Mouse (Mus musculus) right cerebral cortex, adult 2 months (tissue): ENCODE measurements around the gene Irf2bpl.

Experiments used
- DNase-seq, 2 experiments: peaks; one replicate each; pipeline ENCODE4 v3.0.0; 2021 to 2022; ENCODE audit warnings: low spot score in 2 of 2

Irf2bpl gene

DNA sequence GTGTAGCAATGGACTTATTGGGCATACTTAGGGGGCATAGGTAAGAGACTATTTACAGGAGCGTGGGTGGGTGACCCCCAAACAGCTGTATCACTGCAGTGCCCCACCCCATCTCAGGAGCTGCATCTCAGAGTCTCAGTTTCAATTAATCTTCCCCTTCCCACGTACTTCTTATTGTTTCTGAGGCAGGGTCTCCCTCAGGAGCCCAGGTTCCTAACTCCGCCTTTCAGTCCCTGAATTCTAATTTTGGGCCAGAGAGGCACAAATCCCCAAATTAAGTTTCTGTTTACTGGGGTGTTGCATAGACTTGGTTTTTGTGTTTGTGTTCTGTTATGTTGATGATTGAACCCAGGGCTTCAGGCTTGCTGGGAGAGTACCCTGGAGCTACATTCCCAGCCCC, 13.8 kb upstream of the Irf2bpl start:
- no peak for DNase-seq

DNA sequence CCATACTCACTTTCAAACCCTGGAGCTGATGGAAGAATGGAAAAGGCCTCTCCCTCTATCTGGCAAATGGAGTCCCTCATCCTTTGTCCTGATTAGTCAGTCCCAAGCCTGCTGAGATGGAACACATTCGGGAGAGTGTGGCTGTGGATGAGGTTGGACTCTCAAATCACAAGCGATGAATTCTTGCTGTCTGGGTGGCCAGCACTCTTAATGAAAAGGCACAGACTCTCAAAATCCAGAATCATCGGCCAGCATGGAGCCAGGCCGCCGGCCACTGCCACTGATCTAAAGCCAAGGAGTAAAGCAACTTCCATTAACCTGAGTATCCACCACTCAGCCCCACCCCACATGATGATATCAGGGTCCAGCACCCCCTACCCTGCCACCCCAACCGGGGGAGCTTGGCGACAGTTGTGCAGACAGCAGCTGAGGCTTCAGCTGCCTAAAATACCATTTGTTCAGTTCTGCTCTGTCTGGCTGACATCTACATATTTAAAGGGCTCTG, 13.2 kb upstream of the Irf2bpl start:
- no peak for DNase-seq

DNA sequence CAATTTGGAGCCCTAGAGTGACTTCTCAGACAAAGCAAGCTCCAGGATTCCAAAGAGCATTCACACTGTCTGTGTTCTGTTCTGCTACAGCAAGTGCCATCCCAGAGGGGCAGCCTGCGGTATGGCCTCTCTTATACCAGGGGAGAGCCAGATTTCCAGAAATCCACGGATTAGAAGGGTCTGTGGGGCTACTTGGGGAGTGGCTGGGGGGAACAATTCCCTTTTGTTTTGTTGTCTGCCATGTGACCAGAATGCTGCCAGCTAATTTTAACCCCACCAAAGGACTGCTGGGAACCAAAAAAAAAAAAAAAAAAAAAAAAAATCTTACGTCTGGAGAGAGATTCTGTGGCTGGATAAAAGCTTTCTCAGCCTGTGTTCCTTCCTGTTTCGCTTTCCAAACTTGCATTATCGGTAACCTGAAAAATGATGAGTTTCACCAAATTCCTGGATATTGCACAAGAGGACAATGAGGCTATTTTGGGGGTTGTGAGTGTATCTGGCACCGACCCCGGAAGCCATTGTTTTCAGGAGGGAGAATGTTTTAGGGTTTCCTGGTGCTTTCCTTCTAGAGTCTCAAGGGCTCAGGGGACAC, 12.4 kb upstream of the Irf2bpl start:
- DNase-seq: peak in 1 of 2 experiments; percentile 20

DNA sequence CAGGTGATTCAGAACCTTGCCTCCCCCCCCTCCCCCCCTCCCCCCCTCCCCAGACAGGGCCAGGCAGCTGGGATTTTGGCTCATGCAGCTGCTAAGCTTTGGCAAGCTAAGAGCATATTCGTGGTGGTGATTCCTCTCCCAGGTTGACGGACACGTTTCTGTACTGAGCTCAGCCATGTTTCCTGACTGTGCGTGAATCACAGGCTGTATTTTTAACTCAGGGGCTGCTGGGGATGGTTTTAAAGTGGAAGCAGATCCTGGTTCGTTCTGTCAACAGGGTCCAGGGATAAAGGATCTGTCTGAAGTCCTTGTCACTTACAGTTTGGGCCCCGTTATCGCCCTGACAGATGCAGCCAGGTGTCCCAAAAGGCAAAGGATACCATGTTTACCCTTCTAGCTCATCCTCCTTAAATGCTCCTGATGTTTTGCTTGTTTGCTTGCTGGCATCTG, 11.9 kb upstream of the Irf2bpl start:
- peak in 1 of 2 experiments; percentile 56 for DNase-seq

DNA sequence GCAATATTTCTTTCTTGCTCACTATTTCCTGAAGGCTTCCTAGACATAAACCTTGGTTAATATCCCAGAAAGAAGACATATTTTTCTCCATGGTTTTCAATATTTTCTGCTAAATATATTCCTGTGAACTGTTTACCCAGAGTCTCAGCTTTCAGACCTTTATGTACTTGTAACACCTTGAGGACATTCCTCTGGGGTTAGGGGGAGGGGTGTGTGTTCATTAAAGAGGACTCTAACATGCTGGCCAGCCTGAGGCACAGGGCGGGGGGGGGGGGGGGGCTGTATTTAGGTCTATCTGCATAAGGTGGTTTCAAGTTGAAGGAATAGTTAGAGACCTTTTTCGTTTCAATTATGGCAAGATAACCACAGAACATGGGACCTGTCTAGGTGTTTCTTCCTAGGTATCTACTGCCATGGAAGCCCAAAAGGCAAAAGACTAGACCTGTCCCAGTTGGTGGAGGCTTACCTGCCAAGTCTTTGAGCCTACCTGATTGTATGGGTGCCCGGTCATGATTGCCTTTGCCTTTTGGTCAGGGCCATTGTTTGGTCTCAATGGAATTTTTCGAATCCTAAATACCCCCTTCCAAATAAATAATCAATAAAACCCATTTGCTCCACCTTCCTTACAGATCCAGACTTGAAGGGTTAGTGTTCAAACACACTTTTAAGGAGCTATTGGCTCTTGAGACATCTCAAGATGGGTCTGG, 11.3 kb upstream of the Irf2bpl start:
- peak in 1 of 2 experiments; percentile 3 for DNase-seq

DNA sequence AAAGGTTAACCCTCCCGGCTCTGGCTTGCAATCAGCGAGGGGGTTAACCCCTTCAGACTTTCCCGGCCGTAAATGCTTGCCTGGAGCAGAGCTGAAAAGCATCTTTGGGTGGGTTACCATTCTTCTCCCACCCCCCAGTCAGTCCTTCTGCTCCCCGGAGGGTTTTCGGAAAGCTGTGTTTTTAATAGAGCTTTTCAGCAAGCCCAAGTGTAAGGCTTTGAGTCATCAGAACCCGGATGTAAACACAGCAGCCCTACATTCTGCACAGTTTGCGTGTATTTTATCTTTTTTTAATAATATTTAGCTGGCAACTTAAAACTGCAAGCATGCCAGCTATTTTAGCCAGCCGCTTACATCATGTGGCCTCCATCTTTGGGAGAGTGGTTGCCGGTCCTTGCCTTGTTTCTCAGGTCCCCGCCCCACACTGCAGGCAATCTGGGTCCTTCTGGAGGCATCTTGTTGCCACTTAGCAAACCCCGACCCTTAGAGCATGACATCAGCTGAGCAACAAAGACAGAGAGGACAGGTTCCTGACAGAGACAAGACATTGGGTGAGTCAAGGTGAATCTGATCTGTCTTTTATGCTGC, 10.3 kb upstream of the Irf2bpl start:
- no peak for DNase-seq

DNA sequence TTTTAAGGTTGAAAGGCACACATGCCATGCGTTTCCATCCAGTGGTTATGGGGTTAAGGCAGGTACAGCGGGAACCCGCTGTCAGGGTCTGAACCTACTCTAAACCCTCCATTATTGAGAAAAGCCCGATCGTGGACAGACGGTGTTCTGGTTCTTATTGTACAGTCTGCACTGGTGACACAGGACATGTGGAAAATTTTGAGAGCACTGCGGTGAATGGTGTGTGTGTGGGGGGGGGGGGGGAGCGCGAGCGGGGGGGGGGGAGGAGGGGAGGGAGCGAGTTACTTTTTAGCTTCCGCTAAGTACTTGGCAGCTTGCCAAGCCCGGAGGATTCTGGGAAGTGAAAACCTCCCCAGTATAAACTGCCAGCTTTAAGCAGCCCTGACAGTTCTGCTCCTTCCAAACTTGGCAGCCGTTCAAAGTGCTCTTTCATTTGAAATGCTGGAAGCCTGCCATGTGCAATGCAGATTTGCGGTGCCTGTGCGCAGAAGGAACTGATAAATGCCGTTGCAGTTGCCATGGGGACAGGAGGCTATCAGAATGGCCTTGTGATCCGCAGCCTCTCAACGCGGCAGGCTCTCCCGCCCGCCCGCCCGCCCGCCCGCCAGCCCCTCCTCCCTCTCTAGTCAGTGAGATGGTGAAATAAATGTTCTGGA, 9.7 kb upstream of the Irf2bpl start:
- DNase-seq: peak; percentile 99

DNA sequence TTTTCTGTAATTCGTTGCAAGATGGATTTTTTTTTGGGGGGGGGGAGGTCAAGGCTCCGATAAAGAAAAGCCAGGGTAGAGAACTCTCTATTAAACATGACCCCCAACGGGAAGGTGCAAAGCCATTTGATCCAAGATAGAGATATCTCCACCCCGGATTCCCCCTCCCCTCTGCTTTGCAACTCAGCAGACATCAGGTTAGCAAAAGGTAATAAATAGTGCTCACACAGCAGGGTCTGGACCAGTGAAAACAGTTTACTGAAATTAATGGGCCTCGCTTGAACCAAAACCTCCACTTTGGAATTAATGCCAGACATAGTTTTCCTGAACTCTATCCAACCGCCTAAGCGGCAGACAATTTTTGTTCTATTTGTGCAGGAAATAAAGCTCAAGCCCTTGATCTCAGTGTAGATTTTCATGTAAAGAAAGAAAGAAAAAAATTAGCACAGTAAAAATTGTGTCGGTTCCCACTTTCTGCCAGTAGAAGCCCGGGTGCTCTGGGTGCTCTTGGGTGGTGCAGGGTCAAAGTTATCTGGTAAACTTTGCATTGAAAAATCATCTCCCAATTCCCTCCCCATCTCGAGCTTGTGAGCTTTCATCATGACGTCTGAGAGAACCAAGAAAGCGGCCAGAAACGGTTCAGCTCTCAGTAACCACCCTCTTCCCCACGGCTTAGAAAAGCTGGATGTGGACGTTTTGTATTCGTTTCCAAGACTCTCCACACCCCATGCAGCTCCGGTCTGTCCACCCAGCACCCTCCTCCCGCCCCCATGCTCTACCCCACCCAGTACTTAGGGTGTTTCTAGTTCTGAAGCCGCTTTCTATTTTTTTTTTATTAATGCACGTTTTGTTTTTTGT, 9.0 kb upstream of the Irf2bpl start:
- DNase-seq: no peak

DNA sequence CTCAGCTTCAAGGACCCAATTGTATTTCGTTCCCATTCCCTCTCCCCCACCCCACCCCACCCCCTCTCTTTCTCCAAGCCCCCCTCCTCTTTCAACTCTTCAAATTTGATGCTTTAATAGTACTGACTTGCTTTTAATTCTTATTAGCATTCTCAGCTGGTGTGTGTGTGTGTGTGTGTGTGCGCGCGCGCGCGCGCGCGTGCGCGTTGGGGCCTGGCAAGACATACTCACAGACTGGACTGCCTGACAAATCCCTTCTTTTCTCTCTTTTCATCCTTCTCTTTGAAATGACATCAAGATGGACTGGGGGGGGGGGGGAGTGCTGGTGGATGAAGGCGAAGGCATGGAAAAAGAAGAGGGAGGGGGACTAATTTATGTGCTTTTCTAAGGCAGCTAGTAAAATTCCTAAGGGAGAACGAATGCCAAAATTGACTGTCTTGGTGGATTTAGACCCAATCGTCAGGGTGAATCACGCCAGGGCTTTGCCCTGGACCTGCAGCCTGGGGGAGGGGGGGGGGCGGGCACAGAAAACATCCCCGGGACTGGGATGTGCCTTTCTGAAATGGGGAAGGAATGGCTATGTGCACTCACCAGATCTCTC, 8.2 kb upstream of the Irf2bpl start:
- no peak for DNase-seq

DNA sequence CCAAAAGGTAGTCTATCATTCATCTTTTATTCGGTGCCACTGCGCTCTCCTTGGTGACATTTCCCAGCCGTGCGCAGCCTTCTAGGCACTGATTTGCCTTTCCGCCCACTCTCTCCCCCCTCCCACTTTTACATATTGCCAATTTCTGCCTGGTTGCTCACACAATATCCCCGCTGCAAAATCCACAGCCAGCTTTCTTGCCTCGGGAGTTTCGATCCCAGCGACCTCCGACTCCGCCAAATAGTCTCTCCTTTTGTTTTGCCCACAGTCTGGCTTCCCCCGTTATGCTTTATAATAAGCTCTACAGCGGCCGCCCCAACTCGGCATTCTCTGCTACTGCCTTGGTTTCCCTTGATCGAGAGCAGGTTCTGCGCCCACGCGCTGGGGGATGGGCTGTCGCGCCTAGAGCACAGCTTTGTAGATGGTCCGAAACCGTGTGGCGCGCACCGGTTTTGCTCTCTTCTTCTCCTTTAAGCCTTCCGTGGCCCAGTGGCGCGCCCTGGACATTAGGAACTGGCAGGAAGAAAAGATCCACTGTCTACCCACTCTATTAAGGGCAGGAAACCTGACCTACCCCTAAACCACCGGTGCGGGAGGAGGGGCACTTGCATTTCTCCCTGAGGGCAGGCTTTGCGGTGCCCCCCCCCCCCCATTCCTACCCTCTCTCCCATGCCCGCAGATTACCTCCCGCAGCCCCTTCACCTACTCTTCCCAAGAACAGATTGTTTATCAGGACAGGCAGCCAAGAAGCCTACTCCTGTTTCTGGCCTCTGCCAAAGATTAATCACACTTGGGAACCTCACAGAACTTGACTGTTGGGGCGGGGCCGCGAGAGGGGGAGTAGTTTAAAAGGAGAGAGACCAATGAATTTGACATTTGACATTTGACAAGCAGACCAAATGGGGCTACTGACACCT, 7.4 kb upstream of the Irf2bpl start:
- DNase-seq: peak; percentile 68 to 80

DNA sequence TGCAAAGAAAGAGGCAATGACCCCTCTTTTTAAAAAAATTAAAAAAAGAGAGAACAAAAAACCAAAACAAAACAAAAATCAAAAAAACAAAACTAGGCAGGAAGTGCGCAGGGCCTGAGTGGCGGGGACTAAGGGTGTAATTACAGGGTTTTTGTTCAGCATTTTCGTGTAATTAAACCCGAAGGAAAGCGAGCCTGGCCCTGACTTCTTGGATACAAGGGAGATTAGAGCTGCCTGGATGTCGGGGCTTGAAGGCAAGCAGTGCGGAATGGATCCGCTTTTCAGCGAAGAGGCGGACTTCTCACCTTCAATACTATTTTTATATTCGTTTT, 6.8 kb upstream of the Irf2bpl start:
- no peak for DNase-seq

DNA sequence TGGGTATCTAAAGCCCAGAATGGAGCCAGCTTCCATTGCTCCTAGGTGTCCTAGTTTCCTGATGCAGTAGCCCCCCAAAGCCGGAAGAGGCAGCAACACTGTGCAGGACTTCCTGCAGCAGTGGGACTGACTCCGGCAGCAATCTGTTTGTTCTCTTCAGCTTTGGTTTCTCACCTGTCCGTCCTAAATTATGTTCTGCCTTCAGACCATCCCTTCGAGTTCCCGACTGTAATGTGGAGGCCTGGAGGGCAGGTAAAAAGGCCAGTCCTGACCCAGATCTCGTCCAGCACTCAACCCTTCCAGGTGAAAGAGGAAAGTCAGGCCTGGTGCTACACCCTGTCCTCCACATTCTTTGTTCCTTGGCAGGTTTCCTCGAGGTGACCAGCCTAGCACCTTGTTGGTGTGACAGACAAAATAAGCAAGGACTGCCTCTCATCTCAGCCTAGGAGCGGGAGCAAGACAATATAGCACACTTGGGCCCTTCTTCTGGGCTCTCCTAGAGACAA, 6.3 kb upstream of the Irf2bpl start:
- DNase-seq: peak in 1 of 2 experiments; percentile 26

DNA sequence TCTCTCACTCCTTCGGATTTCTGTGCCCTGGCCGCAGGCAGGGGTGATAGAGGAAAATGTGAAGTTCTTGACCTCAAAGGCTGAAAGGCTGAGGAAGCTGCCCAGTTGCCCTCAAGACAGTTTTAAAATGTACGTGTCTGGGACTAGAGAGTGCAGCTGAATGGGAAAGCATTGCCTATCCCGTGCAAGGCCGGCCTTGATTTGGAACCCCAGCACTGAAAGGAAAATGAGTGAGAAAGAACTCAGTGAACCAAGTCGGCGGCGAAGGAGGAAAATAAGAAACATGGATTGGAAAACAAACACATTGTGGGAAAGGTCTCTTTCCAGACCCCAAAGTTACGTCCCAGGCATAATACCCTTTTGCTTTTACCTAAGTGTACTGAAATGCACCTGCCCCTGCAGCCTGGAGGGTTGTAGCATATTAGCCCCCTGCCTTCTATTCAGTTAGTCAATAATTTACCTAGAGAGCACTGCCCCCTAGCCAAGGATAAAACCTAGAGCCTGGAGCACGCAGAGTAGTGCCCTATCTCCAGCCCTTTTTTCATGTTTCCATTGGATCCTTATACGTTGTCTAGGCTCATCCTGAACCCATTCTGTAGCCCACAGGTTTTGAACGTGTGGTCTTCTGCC, 5.6 kb upstream of the Irf2bpl start:
- no peak for DNase-seq

DNA sequence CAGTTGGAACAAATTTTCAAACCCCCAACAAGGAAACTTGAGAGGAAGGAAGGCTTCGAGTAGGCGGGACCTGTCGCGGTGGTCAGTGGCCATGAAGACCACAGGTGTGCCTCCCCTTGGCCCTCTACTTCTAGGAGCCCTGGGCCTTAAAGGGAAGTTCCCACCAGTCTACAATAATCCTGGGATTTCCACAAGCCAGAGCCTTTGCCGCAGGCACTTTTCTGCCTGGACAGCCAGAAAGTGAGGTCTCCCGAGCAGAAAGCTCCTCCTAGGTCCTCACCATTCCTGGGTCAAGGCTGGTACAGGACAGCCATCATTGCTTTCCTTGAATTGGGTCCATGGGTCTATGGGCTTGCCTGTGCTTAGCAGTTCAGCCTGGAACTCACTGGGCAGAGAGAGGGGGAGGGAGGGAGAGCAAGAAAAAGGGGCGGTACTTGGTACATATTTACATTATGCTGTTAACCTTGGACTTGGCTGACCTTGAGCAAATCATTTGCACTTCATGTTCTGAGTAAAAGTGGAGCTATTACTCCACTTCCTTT, 4.6 kb upstream of the Irf2bpl start:
- peak in 1 of 2 experiments; percentile 33 for DNase-seq

DNA sequence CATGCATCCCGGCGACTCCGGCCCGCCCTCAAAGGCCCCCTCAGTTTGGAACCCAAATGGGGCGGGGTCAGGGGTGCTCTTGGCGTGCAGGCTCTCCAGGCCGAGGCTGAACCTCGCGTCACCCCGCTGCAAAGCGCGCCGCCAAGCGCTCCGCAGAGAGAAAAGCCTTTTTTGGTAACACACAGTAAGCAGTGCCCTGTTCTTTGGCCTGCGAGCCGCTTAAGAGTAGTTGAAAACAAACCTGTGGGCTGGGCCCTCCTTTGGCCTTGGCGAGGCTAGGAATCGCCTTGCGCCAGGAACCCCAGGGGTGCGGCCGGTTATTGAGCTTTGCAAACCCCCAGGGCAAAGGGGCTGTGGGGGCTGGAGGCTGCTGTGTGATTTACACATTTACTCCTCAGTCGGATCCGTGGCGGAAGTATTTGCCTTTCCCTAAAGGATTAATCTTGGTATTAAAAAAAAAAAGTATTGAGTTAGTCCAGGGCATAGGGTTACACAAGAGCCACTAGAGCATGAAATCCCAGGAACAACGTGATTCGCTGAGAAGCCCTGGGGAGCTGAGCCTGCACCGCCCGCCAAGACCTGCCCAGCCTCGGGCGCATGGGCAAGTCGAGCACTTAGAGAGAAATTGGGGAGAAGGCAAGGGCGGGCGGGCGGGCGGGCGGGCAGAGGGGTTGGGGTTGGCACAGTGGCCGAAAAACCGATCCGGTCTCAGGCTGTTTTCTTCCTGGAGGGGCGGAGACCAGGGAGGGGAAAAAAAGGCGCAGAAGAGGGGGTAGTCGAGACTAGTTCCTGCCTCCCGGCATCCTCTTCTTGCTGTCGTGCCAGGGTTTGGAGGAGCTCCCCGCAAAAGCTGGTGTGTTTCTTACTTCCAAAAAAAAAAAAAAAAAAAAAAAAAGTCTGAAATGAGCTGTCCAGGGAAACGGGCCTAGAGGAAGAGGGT, 3.8 kb upstream of the Irf2bpl start:
- DNase-seq: peak; percentile 71 to 72

DNA sequence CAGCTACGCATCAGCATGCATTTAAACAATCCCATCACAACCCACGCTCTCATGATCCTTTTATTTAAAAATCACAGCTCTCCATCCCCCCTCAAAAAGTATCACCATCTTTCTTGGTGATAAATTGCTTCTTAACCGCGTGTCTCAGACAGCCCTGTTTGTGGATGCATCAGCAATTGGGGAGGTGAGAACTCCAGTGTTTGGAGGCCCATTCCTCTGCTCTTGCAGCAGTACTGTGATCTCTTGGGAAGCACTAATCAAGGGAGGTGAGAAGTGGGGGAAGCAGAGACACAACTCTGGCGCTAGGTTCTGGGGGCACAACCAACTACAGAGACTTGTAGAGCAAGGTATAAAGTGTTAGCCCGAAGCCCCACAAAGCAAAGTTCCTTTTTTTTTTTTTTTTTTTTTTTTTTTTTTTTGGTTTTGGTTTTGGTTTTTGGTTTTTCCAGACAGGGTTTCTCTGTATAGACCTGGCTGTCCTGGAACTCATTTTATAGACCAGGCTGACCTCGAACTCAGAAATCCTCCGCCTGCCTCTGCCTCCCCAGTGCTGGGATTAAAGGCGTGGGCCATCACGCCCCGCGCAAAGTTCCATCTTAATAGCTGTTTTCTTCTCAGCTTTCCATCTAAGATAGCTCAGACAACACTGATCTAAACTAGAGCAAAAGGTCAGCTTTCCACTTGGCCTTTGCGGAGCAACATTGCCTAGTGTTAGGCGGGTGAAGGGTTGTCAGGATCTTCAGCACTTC, 3.0 kb upstream of the Irf2bpl start:
- no peak for DNase-seq

DNA sequence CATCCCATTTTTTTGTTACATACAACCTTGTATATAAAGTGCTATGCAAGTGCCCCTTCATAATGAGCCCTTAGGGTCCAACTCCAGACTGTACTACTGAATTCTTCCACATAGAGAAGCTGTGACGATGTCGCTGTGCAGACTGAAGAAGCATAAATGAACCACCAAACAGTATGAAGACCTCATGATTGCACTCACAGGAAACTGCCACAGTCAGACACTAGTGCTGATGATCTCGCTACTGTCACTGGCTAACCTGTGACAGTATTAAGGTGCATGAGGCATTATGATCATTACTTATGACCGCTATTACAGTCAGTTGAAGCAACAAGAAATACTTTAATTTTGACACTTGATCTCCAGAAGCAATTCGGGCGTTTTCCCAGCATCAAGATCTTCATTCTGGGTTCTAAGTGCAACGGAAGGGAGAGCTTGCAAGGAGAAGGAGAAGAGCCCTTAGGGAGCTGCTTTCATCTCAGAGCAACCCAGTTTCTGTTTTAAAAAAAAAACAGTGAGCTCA, 1.9 kb upstream of the Irf2bpl start:
- no peak for DNase-seq
